Mouse (Mus musculus) C2C12 (cell line): ENCODE results near the gene Rnase4. TPM values are rescaled to one million over a fixed set of nuclear protein-coding genes. Genes with fewer than 3 reads are reported as not detected.

ENCODE experiments used
- H3K27me3 ChIP-seq: one replicate; pipeline ENCODE4 v1.6.1; 2011; ENCODE audit not compliant: control insufficient read depth, insufficient read depth, insufficient read length
- H3K36me3 ChIP-seq: one replicate; pipeline ENCODE4 v1.6.1; 2011; ENCODE audit not compliant: control insufficient read depth, insufficient read depth
- H3K4me3 ChIP-seq: one replicate; pipeline ENCODE4 v1.5.1; 2011; ENCODE audit warnings: mild to moderate bottlenecking, control low read depth; ENCODE audit not compliant: poor library complexity, insufficient read depth, severe bottlenecking
- H3K79me2 ChIP-seq: one replicate; pipeline ENCODE4 v1.6.1; 2011; ENCODE audit not compliant: control insufficient read depth, insufficient read depth
- H3K79me3 ChIP-seq: one replicate; pipeline ENCODE4 v1.6.1; 2011; ENCODE audit warnings: low read depth, control low read depth
- H3ac ChIP-seq: one replicate; pipeline ENCODE3; 2011; ENCODE audit warnings: low read depth; ENCODE audit not compliant: control insufficient read depth, insufficient read length
- CEBPB ChIP-seq: IDR thresholded peaks from one replicate; pipeline ENCODE4 v1.6.1; 2011; ENCODE audit warnings: low read depth, mild to moderate bottlenecking, control low read depth, moderate library complexity
- CTCF ChIP-seq: IDR thresholded peaks from one replicate; pipeline ENCODE4 v1.5.1; 2011; ENCODE audit not compliant: control insufficient read depth, insufficient read depth, insufficient read length
- FOSL1 ChIP-seq: IDR thresholded peaks from one replicate; pipeline ENCODE4 v1.8.0; 2011; ENCODE audit warnings: mild to moderate bottlenecking, low read length; ENCODE audit not compliant: poor library complexity, insufficient read depth, severe bottlenecking
- MAX ChIP-seq: IDR thresholded peaks from one replicate; pipeline ENCODE4 v1.6.1; 2011; ENCODE audit warnings: mild to moderate bottlenecking, control low read depth
- MYOD1 ChIP-seq: IDR thresholded peaks from one replicate; pipeline ENCODE4 v1.6.1; 2011; ENCODE audit warnings: low read depth; ENCODE audit not compliant: control insufficient read depth, insufficient read length
- MYOG ChIP-seq: IDR thresholded peaks from one replicate; pipeline ENCODE4 v1.6.1; 2011; ENCODE audit not compliant: control insufficient read depth, insufficient read length; ENCODE audit errors: extremely low read depth
- USF1 ChIP-seq: IDR thresholded peaks from one replicate; pipeline ENCODE4 v1.6.1; 2011; ENCODE audit warnings: low read depth, mild to moderate bottlenecking, control low read depth, moderate library complexity
- polyA plus RNA-seq: library from polyadenylated mRNA; unstranded; fragments of >200 nt; fragmentation: generic; extraction: Trizol; gene quantifications from one replicate; pipeline ENCODE4 v1.2.1, GENCODE M21; 2012; ENCODE audit warnings: missing spikeins

Gene Rnase4
- polyA plus RNA-seq, 1 experiment: 14.5 TPM

GRCm38 (mm10) chr14:51085911-51086310 is 5.0 kb upstream of the Rnase4 start:
- H3ac ChIP-seq: no peak overlapping the region
- TF ChIP-seq CTCF (no peak), MYOG (no peak), MAX (no peak), USF1 (no peak), CEBPB (no peak), FOSL1 (no peak), MYOD1 (no peak)
- H3K27me3 ChIP-seq: no peaks in the 10 kb centered on the region

GRCm38 (mm10) chr14:51087762-51088161 is 3.1 kb upstream of the Rnase4 start:
- Histone ChIP-seq H3K79me2 (no peaks in the 10 kb centered on the region), H3K79me3 (peaks cover 1% of the 10 kb centered on the region), H3K27me3 (no peaks in the 10 kb centered on the region), H3ac (no peak overlapping the region), H3K36me3 (no peaks in the 10 kb centered on the region), H3K4me3 (peak overlapping the region; percentile 45)
- TF ChIP-seq CEBPB (no peak), USF1 (no peak), CTCF (no peak), MYOD1 (no peak), MAX (no peak), MYOG (no peak), FOSL1 (no peak)

More at GRCm38 (mm10) chr14:51085911-51086310, 5.0 kb upstream of the Rnase4 start:
- Histone ChIP-seq H3K79me2 (no peaks in the 10 kb centered on the region), H3K79me3 (no peaks in the 10 kb centered on the region), H3K4me3 (no peak overlapping the region), H3K36me3 (no peaks in the 10 kb centered on the region)

- no peaks in the 10 kb centered on the region for H3K79me2 ChIP-seq
- peak overlapping the region; percentile 45 for H3K4me3 ChIP-seq
- H3K27me3 ChIP-seq: no peaks in the 10 kb centered on the region
- peak overlapping the region; percentile 56 for H3ac ChIP-seq
- no peaks in the 10 kb centered on the region for H3K36me3 ChIP-seq
- TF ChIP-seq MAX (no peak), MYOD1 (no peak), CTCF (no peak), USF1 (no peak), CEBPB (no peak), FOSL1 (no peak), MYOG (no peak)
- H3K79me3 ChIP-seq: peaks cover 1% of the 10 kb centered on the region
Observed at GRCm38 (mm10) chr14:51088166-51088969, 2.5 kb upstream of the Rnase4 start.

- peak; percentile 2 for TF ChIP-seq CEBPB
- no peak for TF ChIP-seq CTCF
- no peak for TF ChIP-seq MYOG
- TF ChIP-seq USF1: no peak
- peak overlapping the region; percentile 50 for H3K4me3 ChIP-seq
Observed at GRCm38 (mm10) chr14:51088970-51089673, 1.8 kb upstream of the Rnase4 start.

GRCm38 (mm10) chr14:51089674-51090076 is 1.2 kb upstream of the Rnase4 start:
- no peaks in the 10 kb centered on the region for H3K79me2 ChIP-seq
- H3ac ChIP-seq: no peak overlapping the region
- no peaks in the 10 kb centered on the region for H3K36me3 ChIP-seq
- peaks cover 1% of the 10 kb centered on the region for H3K79me3 ChIP-seq
- no peaks in the 10 kb centered on the region for H3K27me3 ChIP-seq
- TF ChIP-seq CEBPB (no peak), USF1 (no peak), FOSL1 (no peak), CTCF (no peak), MAX (no peak), MYOD1 (no peak), MYOG (no peak)
- H3K4me3 ChIP-seq: peak overlapping the region; percentile 50

More at GRCm38 (mm10) chr14:51088970-51089673, 1.8 kb upstream of the Rnase4 start:
- H3K79me3 ChIP-seq: peaks cover 1% of the 10 kb centered on the region
- no peaks in the 10 kb centered on the region for H3K36me3 ChIP-seq
- H3ac ChIP-seq: peak overlapping the region; percentile 56
- H3K27me3 ChIP-seq: no peaks in the 10 kb centered on the region
- H3K79me2 ChIP-seq: no peaks in the 10 kb centered on the region
